Mouse (Mus musculus): ENCODE results near the gene Hmg20a. TPM values are rescaled to one million over a fixed set of nuclear protein-coding genes. Genes with fewer than 3 reads are reported as not detected.
A peak's percentile ranks its signal among the peaks of the same experiment; 100 is the strongest.

The Hmg20a gene
- polyA plus RNA-seq, 1 experiment: 11.0 TPM

DNA sequence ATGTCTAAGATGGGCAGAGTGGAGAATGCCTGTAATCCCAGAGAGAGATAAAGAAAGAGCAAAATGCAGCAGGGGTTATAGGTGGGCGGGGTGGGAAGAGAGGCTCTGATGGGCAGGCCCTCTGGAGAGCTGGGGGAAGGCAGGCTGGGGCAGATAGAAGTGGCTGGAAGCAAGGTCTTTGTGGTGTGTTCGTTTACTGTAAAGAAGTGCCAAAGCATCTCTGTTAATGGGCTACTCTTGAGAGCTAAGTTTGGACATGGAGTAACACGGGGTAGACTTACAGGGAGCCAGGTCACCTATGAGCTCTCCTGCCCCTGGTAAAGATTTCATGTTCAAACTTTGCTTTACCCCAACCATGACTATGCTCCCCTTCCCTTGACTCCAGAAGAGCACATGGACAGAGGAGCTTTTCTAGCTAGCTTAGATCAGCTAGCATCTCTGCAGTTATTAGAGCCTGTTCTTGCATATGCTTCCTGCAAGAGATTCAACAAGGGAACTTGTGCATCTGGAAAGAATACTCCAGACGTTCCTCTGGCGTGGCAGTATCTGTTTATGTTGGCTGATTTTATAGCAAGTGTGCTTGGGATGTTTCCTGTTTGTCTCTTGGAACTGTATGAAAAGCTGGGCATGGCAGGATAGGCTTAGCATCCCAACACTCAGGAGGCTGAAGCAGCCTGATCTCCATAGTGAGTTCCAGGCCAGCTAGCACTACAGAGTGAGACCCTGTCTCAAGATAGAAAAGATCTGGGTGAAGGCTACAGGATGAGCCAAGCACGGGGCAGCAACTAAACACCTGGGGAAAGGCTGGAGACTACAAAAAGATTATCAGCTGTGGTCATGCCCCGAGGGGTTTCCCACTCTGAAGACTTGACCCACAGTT, 85.5 kb downstream of the Hmg20a start:
- Histone ChIP-seq H3K27me3 (ENCODE audit: control insufficient read depth, insufficient read depth, low read length) (no peaks in the 10 kb centered on the region), H3K4me1 (ENCODE audit: control insufficient read depth, insufficient read depth, insufficient read length, low read length) (peaks cover 7% of the 10 kb centered on the region; the same call in 1 of the 2 replicates), H3K27ac (ENCODE audit: insufficient read depth, low read depth, low read length) (no peak overlapping the region), H3K36me3 (ENCODE audit: control insufficient read depth, insufficient read depth, low read length) (no peaks in the 10 kb centered on the region), H3K4me3 (ENCODE audit: low read depth, low read length) (no peak overlapping the region)
- TF ChIP-seq POLR2A (IDR thresholded peaks at IDR 0.05; ENCODE audit: low read depth, low read length) (no peak), CTCF (IDR thresholded peaks at IDR 0.05; ENCODE audit: extremely low read depth, insufficient read length, insufficient replicate concordance, low read depth, low read length) (no peak)
- WGBS: 69% methylated on average over 7 of the region's 7 CpGs

DNA sequence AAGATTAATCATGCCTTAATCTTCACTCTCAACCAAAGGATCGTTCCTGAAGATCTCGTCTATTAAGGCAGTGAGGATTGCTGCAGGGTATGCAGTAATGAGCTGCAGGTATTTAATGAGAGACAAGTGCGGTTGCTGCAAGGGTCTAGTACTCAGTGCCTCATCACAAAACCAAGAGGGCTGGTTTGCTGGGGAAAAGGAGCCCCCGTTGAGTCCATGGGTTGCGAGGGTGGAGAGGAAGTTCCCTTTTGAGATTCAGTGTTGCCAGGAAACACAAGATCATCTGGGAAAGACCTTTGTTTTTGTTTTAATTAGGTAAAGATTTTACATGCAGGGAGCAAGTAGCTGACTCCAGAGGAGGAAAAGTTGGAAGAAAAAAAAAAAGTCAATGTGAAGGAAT, 86.1 kb downstream of the Hmg20a start:
- 88% methylated on average over 5 of the region's 5 CpGs for WGBS
- no peak for TF ChIP-seq POLR2A (IDR thresholded peaks at IDR 0.05; ENCODE audit: low read depth, low read length)
- Histone ChIP-seq H3K4me3 (ENCODE audit: low read depth, low read length) (no peak overlapping the region), H3K27ac (ENCODE audit: insufficient read depth, low read depth, low read length) (no peak overlapping the region), H3K4me1 (ENCODE audit: control insufficient read depth, insufficient read depth, insufficient read length, low read length) (peaks cover 12% of the 10 kb centered on the region; the same call in 1 of the 2 replicates), H3K36me3 (ENCODE audit: control insufficient read depth, insufficient read depth, low read length) (no peaks in the 10 kb centered on the region), H3K27me3 (ENCODE audit: control insufficient read depth, insufficient read depth, low read length) (no peaks in the 10 kb centered on the region)

DNA sequence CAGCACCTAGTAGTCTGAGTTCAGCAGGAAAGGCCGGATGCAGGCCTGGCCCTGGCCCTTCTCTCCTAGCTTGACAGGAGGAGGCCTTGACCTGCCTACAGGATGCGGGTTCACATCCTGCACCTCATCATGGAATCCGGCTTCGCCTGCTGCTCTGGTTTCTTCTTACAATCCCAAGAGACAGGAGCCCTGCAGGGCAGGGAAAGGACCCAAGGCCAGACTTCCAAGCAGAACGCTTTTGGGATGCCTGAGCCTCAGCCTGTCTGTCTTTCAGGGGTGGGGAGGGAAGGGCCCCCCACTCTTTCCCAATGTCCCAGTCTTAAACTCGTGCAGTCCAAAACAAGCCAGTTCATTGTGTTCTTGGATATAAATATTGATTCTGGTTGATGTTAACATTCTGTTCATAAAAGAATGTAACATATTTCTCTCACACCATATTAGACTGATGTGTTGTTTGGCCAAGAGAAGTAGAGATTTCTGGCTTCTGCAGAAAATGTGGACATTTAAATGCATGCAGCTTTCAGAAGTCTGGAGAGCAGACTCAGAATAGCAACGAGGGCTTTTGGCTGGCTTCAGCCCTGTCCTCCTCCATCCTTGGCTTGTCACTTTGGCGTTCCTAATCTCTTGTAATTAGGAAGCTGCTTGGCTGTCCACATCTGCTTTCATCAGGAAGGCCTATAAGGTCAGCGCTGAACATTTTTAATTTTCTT, 86.8 kb downstream of the Hmg20a start:
- H3K27ac ChIP-seq (ENCODE audit: insufficient read depth, low read depth, low read length): peak overlapping the region; percentile 51; the same call in 1 of the 2 replicates

DNA sequence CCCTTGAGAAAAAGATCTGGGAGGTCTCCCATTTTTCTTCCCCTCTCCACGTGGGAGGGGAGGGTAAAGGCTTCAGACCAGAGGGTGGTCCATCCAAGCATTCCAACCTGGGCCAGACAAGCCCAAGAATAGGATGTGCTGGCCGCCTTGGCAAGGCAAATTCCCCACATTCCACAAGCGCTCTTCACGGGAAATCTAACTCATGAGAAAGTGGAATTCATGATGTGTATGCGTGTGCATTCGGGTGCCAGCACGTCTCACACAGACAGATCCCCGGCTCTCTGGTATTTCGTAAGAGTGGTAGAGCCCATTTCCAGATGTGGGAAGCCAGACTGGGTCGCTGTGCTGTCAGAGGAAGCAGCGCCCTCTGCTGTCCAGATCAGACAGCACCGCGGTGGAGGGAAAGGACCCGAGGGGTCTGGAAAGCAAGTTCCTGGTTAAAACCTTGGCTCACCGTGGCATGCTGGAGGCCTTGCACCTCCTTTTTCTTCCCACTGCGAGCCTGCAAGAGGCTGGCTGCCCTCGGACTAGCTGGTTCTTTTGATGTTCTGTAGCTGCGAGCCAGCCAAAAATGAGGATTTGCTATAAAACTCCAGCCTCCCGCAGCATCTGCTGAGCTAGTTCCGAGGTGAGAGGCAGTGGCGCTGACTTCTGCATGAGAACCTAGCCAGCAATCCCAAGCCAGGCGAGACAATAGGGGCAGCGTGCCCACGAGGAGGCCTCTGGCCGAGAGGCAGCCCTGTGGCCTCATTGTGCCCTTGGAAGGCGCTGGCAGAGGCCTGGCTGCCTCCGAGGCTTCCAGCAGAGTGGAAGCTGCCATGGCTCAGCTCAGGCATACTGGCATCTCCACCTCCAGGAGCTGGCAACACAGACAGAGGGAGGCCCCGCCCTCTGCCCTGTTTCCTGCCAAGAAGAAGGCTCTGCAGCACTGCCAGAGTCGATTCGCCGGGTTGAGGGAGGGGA, 87.7 kb downstream of the Hmg20a start:
- Histone ChIP-seq H3K4me3 (ENCODE audit: low read depth, low read length) (peak overlapping the region; percentile 67), H3K27ac (ENCODE audit: insufficient read depth, low read depth, low read length) (peak overlapping the region; percentile 80), H3K36me3 (ENCODE audit: control insufficient read depth, insufficient read depth, low read length) (no peaks in the 10 kb centered on the region), H3K27me3 (ENCODE audit: control insufficient read depth, insufficient read depth, low read length) (no peaks in the 10 kb centered on the region), H3K4me1 (ENCODE audit: control insufficient read depth, insufficient read depth, insufficient read length, low read length) (peaks cover 12% of the 10 kb centered on the region; the same call in 1 of the 2 replicates)
- TF ChIP-seq POLR2A (IDR thresholded peaks at IDR 0.05; ENCODE audit: low read depth, low read length): no peak
- TF ChIP-seq CTCF (IDR thresholded peaks at IDR 0.05; ENCODE audit: extremely low read depth, insufficient read length, insufficient replicate concordance, low read depth, low read length): peak; percentile 91; the same call in 1 of the 2 replicates
- 1% methylated on average over 31 of the region's 31 CpGs for WGBS

More for the DNA sequence above, 86.8 kb downstream of the Hmg20a start:
- no peak for TF ChIP-seq POLR2A (IDR thresholded peaks at IDR 0.05; ENCODE audit: low read depth, low read length)
- no peak for TF ChIP-seq CTCF (IDR thresholded peaks at IDR 0.05; ENCODE audit: extremely low read depth, insufficient read length, insufficient replicate concordance, low read depth, low read length)
- Histone ChIP-seq H3K4me1 (ENCODE audit: control insufficient read depth, insufficient read depth, insufficient read length, low read length) (peaks cover 12% of the 10 kb centered on the region; the same call in 1 of the 2 replicates), H3K27me3 (ENCODE audit: control insufficient read depth, insufficient read depth, low read length) (no peaks in the 10 kb centered on the region), H3K36me3 (ENCODE audit: control insufficient read depth, insufficient read depth, low read length) (no peaks in the 10 kb centered on the region), H3K4me3 (ENCODE audit: low read depth, low read length) (no peak overlapping the region)
- WGBS: 71% methylated on average over 9 of the region's 9 CpGs

DNA sequence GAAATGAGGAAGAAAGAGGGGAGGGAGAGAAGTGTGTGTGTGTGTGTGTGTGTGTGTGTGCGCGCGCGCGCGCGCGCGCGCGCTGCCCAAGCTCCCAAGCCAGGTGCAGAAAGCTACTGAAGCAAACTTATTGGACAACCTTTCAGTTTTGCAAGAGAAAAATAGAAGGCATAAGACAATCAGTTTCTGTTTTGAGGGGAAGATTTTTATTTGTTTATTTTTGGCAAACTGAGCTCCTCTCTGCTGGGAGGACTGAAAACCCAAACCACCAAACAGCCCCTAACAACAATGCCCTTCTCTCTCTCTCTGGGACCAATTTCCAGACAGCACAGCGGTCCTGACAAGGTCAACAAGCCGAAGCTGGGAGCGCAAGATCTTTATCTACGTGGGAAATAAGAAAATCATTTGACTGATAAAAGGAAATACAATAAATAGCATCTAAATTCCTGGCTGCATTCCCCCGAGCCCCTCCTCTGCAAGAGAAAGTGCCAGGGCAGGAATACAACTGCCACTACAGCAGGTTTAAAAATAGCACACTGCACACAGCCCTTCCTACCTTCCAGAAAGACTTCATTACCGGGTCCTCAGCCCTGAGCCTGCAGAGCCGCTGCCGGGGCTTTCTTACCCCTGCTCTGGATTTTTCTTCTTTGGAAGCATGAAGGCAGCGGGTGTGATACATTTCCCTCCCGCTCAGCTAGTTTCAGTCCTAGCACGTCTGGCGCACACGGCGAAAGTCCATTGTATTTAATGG, 88.7 kb downstream of the Hmg20a start:
- TF ChIP-seq POLR2A (IDR thresholded peaks at IDR 0.05; ENCODE audit: low read depth, low read length) (no peak), CTCF (IDR thresholded peaks at IDR 0.05; ENCODE audit: extremely low read depth, insufficient read length, insufficient replicate concordance, low read depth, low read length) (no peak)
- Histone ChIP-seq H3K27me3 (ENCODE audit: control insufficient read depth, insufficient read depth, low read length) (no peaks in the 10 kb centered on the region), H3K4me1 (ENCODE audit: control insufficient read depth, insufficient read depth, insufficient read length, low read length) (peaks cover 8% of the 10 kb centered on the region; the same call in 1 of the 2 replicates), H3K27ac (ENCODE audit: insufficient read depth, low read depth, low read length) (peak overlapping the region; percentile 80), H3K36me3 (ENCODE audit: control insufficient read depth, insufficient read depth, low read length) (no peaks in the 10 kb centered on the region), H3K4me3 (ENCODE audit: low read depth, low read length) (peak overlapping the region; percentile 67)
- 2% methylated on average over 25 of the region's 25 CpGs for whole genome bisulfite sequencing

DNA sequence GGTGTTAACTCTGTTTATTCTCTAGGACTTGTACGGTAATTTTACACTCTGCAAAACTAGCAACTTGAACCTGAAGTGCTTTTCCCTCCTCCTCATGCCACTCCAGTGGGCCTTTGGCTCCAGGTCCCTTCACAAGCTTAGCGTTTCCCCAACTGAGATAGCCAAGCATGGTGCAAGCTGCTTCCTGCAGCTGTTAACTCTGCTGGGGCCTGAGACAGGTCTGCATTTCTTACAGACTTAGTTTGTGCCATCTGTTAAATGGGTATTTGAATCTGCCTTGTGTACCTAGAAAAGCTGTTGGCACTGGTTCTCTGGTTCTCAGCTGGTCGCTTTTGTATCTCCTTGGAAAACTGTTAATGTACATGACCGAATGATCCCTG, 89.3 kb downstream of the Hmg20a start:
- H3K27me3 ChIP-seq (ENCODE audit: control insufficient read depth, insufficient read depth, low read length): no peaks in the 10 kb centered on the region
- peak overlapping the region; percentile 67; the same call in 1 of the 2 replicates for H3K4me3 ChIP-seq (ENCODE audit: low read depth, low read length)
- no peaks in the 10 kb centered on the region for H3K36me3 ChIP-seq (ENCODE audit: control insufficient read depth, insufficient read depth, low read length)
- TF ChIP-seq POLR2A (IDR thresholded peaks at IDR 0.05; ENCODE audit: low read depth, low read length) (no peak), CTCF (IDR thresholded peaks at IDR 0.05; ENCODE audit: extremely low read depth, insufficient read length, insufficient replicate concordance, low read depth, low read length) (no peak)
- peak overlapping the region; percentile 80; the same call in 1 of the 2 replicates for H3K27ac ChIP-seq (ENCODE audit: insufficient read depth, low read depth, low read length)
- WGBS: 50% methylated on average over 4 of the region's 4 CpGs
- H3K4me1 ChIP-seq (ENCODE audit: control insufficient read depth, insufficient read depth, insufficient read length, low read length): peaks cover 8% of the 10 kb centered on the region; the same call in 1 of the 2 replicates

Measured in small intestine, adult 2 months (tissue).